ENCODE assay signal across 8 mouse cellular contexts in the genomic region with DNA sequence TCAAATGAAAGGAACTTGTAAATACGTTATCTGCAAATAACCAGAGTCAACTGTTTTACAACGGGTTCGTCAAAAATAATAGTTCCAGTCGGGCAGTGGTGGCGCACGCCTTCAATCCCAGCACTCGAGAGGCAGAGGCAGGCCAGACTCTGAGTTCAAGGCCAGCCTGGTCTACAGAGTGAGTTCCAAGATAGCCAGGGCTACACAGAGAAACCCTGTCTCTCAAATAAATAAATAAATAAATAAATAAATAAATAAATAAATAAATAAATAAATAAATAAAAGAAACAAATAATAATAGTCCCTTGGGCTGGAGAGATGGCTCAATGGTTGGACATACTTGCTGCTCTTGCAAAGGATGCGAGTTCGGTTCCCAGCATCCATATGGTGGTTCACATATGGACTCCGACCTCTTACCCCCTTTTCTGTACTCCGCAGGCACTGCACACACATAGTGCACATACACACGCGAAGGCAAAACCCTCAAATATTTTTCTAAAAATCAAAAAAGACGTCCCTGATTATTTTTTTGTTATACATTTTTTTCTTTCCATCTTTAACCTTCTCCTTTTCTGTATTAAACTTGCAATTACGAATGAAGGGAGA. TPM values are rescaled to one million over a fixed set of nuclear protein-coding genes. Genes with fewer than 3 reads are reported as not detected.
DNase-seq lines count a peak whose midpoint lies in the region; ATAC-seq lines count a peak whose summit lies in the region.

No protein-coding gene starts in this region.

- H3K4me1 ChIP-seq in lung, embryonic 16.5 days (replicated peaks; ENCODE audit: control insufficient read depth, insufficient read depth, low read length) = peaks cover 4% of the 10 kb centered on the region
- peaks cover 3% of the 10 kb centered on the region; the same call in 1 of the 2 replicates for H3K4me1 ChIP-seq in embryonic facial prominence, embryonic 14.5 days (ENCODE audit: control insufficient read depth, insufficient read depth, low read length)
- H3K4me1 ChIP-seq in limb, embryonic 10.5 days = peaks cover 19% of the 10 kb centered on the region; the same call in 1 of the 2 replicates

- H3K4me3 ChIP-seq in lung, embryonic 16.5 days (ENCODE audit: low read length) = peak overlapping the region; percentile 91
- peak overlapping the region; percentile 82 for H3K4me3 ChIP-seq in embryonic facial prominence, embryonic 14.5 days (ENCODE audit: low read depth, low read length)
- H3K4me3 ChIP-seq in limb, embryonic 10.5 days = peak overlapping the region; percentile 85

- no peak overlapping the region; the same call in 1 of the 2 replicates for H3K27ac ChIP-seq in lung, embryonic 16.5 days (ENCODE audit: low read length)
- peak overlapping the region; percentile 84; the same call in 1 of the 2 replicates for H3K27ac ChIP-seq in embryonic facial prominence, embryonic 14.5 days (replicated peaks; ENCODE audit: low read depth, low read length)
- peak overlapping the region; percentile 98 for H3K27ac ChIP-seq in limb, embryonic 10.5 days

- H3K9ac ChIP-seq in lung, embryonic 16.5 days (ENCODE audit: low read length) = peak overlapping the region; percentile 92
- H3K9ac ChIP-seq in embryonic facial prominence, embryonic 14.5 days (ENCODE audit: low read depth, low read length) = peak overlapping the region; percentile 84

- no peaks in the 10 kb centered on the region for H3K9me3 ChIP-seq in lung, embryonic 16.5 days (ENCODE audit: control insufficient read depth, low read length)
- H3K9me3 ChIP-seq in embryonic facial prominence, embryonic 14.5 days (ENCODE audit: control insufficient read depth, low read length) = no peaks in the 10 kb centered on the region
- H3K9me3 ChIP-seq in limb, embryonic 10.5 days (replicated peaks) = no peaks in the 10 kb centered on the region

- no peak for ATAC-seq in lung, embryonic 16.5 days (ENCODE audit: low read depth)
- ATAC-seq in embryonic facial prominence, embryonic 14.5 days (ENCODE audit: low read depth) = no peak
- no peak for ATAC-seq in erythroid progenitor cell, adult 5-6 weeks (replicated peaks; ENCODE audit: low FRiP score, poor library complexity, severe bottlenecking)

- DNase-seq in lung, postnatal 36 days = no peak
- DNase-seq in embryonic facial prominence, embryonic 14.5 days (ENCODE audit: low spot score) = no peak
- DNase-seq in limb, embryonic 10.5 days (ENCODE audit: low spot score) = no peak
- peak; percentile 29 for DNase-seq in retina, embryonic 14.5 days (ENCODE audit: low spot score)
- no peak for DNase-seq in right cerebral cortex, postnatal 14 days
- no peak for DNase-seq in left cerebral cortex, postnatal 10 days (ENCODE audit: extremely low spot score in 1 of 2, low spot score in 2 of 2)

- 0 out of 2 replicates have a peak, but pooled peaks cover under 1% of the 10 kb centered on the region for H3K36me3 ChIP-seq in lung, embryonic 16.5 days (ENCODE audit: control insufficient read depth, insufficient read depth, low read length)
- H3K36me3 ChIP-seq in embryonic facial prominence, embryonic 14.5 days (ENCODE audit: control insufficient read depth, insufficient read depth, low read length) = peaks cover 11% of the 10 kb centered on the region; the same call in 1 of the 2 replicates
- H3K36me3 ChIP-seq in limb, embryonic 10.5 days = peaks cover 33% of the 10 kb centered on the region

- intact Hi-C loops in left cerebral cortex, postnatal 10 days (cut with DNase I) = no loop called here

- H3K27me3 ChIP-seq in lung, embryonic 16.5 days (ENCODE audit: control insufficient read depth, insufficient read depth, low read depth, low read length) = no peaks in the 10 kb centered on the region
- H3K27me3 ChIP-seq in embryonic facial prominence, embryonic 14.5 days (replicated peaks; ENCODE audit: control insufficient read depth, insufficient read depth, low read length) = no peaks in the 10 kb centered on the region
- no peaks in the 10 kb centered on the region for H3K27me3 ChIP-seq in limb, embryonic 10.5 days (ENCODE audit: low read depth, poor library complexity, severe bottlenecking)

- H3K4me2 ChIP-seq in lung, embryonic 16.5 days (ENCODE audit: low read depth, low read length) = peak overlapping the region; percentile 88
- H3K4me2 ChIP-seq in embryonic facial prominence, embryonic 14.5 days (ENCODE audit: low read depth, low read length) = peak overlapping the region; percentile 85

- WGBS in lung, embryonic 16.5 days = 45% methylated on average over 15 of the region's 15 CpGs
- 49% methylated on average over 15 of the region's 15 CpGs for WGBS in embryonic facial prominence, embryonic 14.5 days
- 56% methylated on average over 15 of the region's 15 CpGs for WGBS in limb, embryonic 10.5 days

RNA-seq across cellular contexts. Expression of a gene that starts 0.9 kb away (rescaled TPM):
- polyA plus RNA-seq in lung, embryonic 16.5 days (2015; fragmentation: Nextera tagmentation; extraction: Ambion mirVana) = 24.5 and 26.1 TPM in 2 replicates
- 19.1 and 21.6 TPM in 2 replicates for polyA plus RNA-seq in embryonic facial prominence, embryonic 14.5 days (2014; fragmentation: Nextera tagmentation; extraction: Ambion mirVana)
- polyA plus RNA-seq in limb, embryonic 10.5 days (2016; fragmentation: Nextera tagmentation; extraction: Ambion mirVana) = 57.7 and 62.1 TPM in 2 replicates
- 2.5 and 8.4 TPM in 2 replicates for total RNA-seq in erythroid progenitor cell, adult 5-6 weeks (2015; ENCODE audit: low replicate concordance)
- 4.1 and 8.9 TPM in 2 replicates for total RNA-seq in erythroid progenitor cell, adult 5-6 weeks (2017; ENCODE audit: low replicate concordance)
- total RNA-seq in left cerebral cortex, postnatal 10 days (2021) = 10 to 100 TPM; 12.8 to 13.6 TPM

RNA-seq across cellular contexts. Expression of a gene that starts 36.7 kb away (rescaled TPM):
- polyA plus RNA-seq in lung, embryonic 16.5 days (2015; fragmentation: Nextera tagmentation; extraction: Ambion mirVana) = 148 and 159 TPM in 2 replicates
- 121 and 126 TPM in 2 replicates for polyA plus RNA-seq in embryonic facial prominence, embryonic 14.5 days (2014; fragmentation: Nextera tagmentation; extraction: Ambion mirVana)
- polyA plus RNA-seq in limb, embryonic 10.5 days (2016; fragmentation: Nextera tagmentation; extraction: Ambion mirVana) = 93.3 and 127 TPM in 2 replicates
- total RNA-seq in erythroid progenitor cell, adult 5-6 weeks (2015; ENCODE audit: low replicate concordance) = 13.0 and 14.4 TPM in 2 replicates
- 11.7 and 35.3 TPM in 2 replicates for total RNA-seq in erythroid progenitor cell, adult 5-6 weeks (2017; ENCODE audit: low replicate concordance)
- total RNA-seq in left cerebral cortex, postnatal 10 days (2021) = 10 to 100 TPM; 92.8 to 94.9 TPM
